Mouse (Mus musculus): ENCODE data around the gene Golph3.

Gene Golph3

DNA sequence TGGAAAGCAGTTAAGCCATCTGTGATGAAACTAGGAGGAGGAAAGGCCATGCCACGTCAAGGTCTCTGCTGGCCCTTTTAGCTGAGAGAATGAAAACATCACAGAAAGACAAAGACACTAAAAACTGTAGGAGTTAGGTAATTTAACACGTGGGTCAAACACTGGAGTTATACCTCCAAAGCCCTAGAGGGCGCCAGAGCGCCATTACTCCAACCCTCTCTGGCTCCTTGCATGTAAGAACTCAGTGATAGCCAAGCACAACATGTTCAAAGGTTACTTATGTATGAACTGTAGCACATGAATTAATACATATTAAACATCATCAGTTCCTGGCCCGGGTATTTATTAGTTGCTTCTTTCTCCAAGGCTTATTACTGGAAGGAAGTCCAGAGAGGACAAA is 59.3 kb downstream of the Golph3 start:
- peak; percentile 50 for DNase-seq (ENCODE audit: low spot score)

- DNase-seq (ENCODE audit: low spot score), result no peak
Observed at GRCm38 (mm10) chr15:12384679-12385078, 63.4 kb downstream of the Golph3 start.

DNA sequence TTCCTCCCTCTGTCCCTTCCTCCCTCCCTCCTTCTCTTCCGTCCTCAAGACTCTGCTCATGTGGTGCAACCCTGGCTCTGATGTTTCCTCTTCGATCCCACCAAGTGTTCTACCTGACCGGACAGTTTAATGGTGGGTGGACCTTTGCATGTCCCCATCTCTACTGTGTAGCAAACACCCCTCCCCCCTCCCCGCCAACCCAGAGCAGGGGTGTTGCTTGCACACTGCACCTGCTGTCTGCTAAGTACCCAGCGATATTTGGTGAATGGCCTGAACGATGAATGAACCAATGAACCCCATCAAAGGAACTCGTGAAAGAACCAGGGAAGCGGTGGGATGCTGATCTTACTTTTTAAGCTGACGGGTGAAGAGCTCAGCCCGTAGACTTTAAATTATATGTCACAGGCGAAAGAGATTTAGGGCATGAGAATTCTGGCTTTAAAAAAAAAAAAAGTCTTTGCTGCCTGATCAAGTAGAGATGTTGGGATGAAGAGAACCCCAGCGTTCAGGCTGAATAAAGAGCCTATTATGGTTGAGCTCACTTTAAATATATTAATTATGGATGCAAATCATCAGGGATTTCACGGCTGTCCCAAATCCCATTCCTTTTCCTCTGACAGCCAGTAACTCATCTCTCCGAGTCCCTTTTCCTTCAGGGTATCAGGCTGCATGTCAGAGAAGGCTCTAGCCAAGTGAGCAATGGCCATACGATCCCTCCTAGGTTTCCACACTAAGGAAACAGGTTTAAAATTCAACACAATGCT is 67.7 kb downstream of the Golph3 start:
- DNase-seq (ENCODE audit: low spot score), result no peak

DNA sequence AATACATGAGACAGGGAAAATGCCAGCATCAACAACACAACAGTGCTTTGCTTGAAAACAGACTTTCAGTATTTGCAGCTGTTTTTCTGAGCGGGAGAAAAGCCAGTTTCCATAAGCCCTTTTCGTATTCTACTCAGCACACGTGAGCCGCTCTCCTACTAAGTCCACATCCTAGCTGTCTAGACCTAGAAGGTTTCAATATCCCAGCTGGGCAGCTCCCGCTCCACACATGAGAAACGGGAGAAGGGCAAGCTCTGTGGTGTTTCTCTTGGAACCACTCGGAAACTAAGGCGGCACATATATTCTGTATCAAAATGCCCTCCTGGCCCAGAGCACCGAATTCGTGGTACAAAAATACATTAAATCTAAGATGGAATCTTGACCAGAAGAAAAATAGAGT is 73.5 kb downstream of the Golph3 start:
- DNase-seq (ENCODE audit: low spot score), result no peak

DNA sequence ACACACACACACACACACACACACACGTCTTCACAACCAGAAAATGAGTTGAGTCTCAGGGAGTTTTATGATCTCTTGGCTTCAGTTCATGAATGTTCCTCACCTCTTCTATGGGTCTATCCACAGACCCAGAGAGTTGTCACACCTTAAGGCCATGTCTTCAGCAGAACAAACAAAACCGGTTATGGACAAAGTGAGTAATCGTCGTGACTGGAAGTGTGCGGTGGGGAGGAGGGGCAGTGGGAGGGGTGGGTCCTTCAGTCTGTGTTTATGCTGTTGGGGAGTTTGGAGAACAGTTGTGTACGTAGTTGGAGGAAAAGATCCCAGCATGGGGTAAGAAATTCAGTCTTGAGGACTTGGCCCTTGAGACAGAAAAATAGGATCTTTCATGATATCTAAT is 75.8 kb downstream of the Golph3 start:
- DNase-seq (ENCODE audit: low spot score), result no peak
